Mouse (Mus musculus): ENCODE measurements around the gene Osbpl10. TPM values are rescaled to one million over a fixed set of nuclear protein-coding genes. Genes with fewer than 3 reads are reported as not detected.

The Osbpl10 gene
- total RNA-seq, 2 experiments from 2014 or later = 2.0 to 3.7 TPM

DNA sequence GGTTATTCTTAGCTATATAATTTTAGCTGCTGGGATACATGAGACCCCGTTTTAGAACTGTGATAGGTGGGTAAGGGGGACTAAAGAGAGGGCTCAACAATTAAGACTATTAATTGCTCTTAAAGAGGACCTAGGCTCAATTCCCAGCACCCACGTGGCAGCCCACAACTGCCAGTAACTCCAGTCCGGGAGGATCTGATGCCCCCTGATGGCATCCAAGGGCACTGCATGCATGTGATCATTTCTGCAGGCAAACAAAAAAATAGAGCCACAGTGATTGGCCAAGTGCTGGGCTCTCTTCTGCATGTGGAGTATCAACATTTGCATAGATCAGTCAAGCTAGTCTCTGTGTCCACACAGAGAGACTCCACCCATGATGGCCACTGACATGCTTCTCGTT is 96.8 kb downstream of the Osbpl10 start:
- Histone ChIP-seq H3K27ac (no peak overlapping the region), H3K4me3 (no peak overlapping the region)
- peak; percentile 7; the same call in 1 of the 2 replicates for TF ChIP-seq CTCF (IDR thresholded peaks at IDR 0.05)
- intact Hi-C loops (cut with DNase I) = no loop called here
- DNase-seq = no peak

- Histone ChIP-seq H3K27ac (no peak overlapping the region), H3K4me3 (no peak overlapping the region)
- intact Hi-C loops (cut with DNase I) = loop anchor here (5.0 kb wide), 2 partner anchors 174 to 614 kb away; no protein-coding TSS in a partner anchor
- peak; percentile 78 for DNase-seq
- peak; percentile 80 for TF ChIP-seq CTCF (IDR thresholded peaks at IDR 0.05)
Measured at GRCm38 (mm10) chr9:115088295-115088993, 110.1 kb downstream of the Osbpl10 start.

DNA sequence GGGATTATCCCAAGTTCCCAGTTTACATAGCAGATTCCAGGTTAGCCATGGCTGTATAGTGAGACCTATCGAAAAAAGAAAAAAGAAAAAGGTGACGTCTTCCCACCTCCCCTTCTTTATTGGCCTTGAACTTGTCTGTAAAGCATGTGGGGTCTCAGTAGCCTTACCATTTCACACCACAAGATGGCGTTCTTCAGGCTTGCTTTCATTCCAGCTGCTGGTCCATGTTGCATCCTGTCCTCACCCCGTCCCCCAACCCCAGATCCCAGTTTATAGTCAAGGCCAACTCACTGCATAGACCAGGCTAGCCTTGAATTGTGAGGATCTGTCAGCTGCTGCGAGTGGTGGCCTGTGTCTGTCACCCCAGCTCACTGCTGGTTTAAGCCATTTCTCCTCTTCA is 111.3 kb downstream of the Osbpl10 start:
- H3K27ac ChIP-seq = no peak overlapping the region
- peak; percentile 29 for TF ChIP-seq CTCF (IDR thresholded peaks at IDR 0.05)
- intact Hi-C loops (cut with DNase I) = loop anchor here (5.0 kb wide), 2 partner anchors 173 to 613 kb away; no protein-coding TSS in a partner anchor
- no peak for DNase-seq
- no peak overlapping the region for H3K4me3 ChIP-seq

GRCm38 (mm10) chr9:115096481-115096880 is 118.1 kb downstream of the Osbpl10 start:
- intact Hi-C loops (cut with DNase I) = no loop called here
- no peak overlapping the region for H3K4me3 ChIP-seq

GRCm38 (mm10) chr9:115097340-115097739 is 119.0 kb downstream of the Osbpl10 start:
- no peak for TF ChIP-seq CTCF (IDR thresholded peaks at IDR 0.05)
- Histone ChIP-seq H3K4me3 (no peak overlapping the region), H3K27ac (no peak overlapping the region)
- no peak for DNase-seq
- intact Hi-C loops (cut with DNase I) = no loop called here

More at GRCm38 (mm10) chr9:115096481-115096880, 118.1 kb downstream of the Osbpl10 start:
- no peak for TF ChIP-seq CTCF (IDR thresholded peaks at IDR 0.05)
- no peak overlapping the region for H3K27ac ChIP-seq
- DNase-seq = no peak

GRCm38 (mm10) chr9:115100181-115100915 is 122.0 kb downstream of the Osbpl10 start:
- no peak overlapping the region for H3K27ac ChIP-seq
- no peak for DNase-seq
- TF ChIP-seq CTCF (IDR thresholded peaks at IDR 0.05) = no peak
- intact Hi-C loops (cut with DNase I) = no loop called here
- no peak overlapping the region for H3K4me3 ChIP-seq

- no peak overlapping the region for H3K27ac ChIP-seq
- DNase-seq = no peak
- no peak overlapping the region for H3K4me3 ChIP-seq
- no peak for TF ChIP-seq CTCF (IDR thresholded peaks at IDR 0.05)
- intact Hi-C loops (cut with DNase I) = no loop called here
Measured at GRCm38 (mm10) chr9:115107430-115107829, 129.1 kb downstream of the Osbpl10 start.

DNA sequence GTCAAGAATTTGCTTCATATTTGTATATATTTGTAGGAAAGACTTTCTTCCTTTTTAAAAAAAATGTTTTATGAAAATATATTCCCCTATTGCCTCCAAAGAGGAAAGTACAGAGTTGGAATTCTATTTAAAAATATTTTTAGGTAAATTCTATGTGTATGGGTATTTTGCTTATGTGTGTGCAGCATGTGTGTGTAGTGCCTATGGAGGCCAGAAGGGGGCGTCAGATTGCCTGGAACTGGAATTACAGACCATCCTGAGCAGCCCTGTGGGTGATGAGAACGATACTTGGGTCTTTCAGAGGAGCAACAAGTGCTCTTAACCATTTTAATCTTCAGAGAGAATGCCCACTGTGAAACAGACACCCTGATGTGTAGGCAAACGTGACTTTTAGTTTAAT is 132.3 kb downstream of the Osbpl10 start:
- no peak for DNase-seq

DNA sequence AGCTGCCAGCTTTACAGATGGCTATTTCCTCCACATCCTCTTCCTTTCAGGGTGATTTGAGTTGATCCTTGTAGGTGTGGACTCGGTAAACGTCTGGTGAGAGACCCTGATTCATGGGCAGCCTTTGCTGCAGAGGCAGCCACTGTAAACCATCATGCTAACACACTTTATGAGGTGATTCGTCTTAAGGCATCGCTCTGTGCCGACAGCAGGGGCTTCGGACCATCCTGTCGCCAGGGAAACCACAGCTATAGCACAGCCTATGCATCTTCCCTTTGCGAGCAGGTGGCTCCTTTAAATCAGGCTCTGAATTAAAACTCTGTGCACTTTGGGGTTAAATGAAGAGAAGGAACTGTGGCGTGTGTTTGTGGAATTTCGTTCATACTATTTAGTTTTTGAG is 138.9 kb downstream of the Osbpl10 start:
- H3K27ac ChIP-seq = no peak overlapping the region
- H3K4me3 ChIP-seq = no peak overlapping the region
- intact Hi-C loops (cut with DNase I) = no loop called here
- no peak for DNase-seq
- no peak for TF ChIP-seq CTCF (IDR thresholded peaks at IDR 0.05)

More for the DNA sequence above, 132.3 kb downstream of the Osbpl10 start:
- Histone ChIP-seq H3K4me3 (no peak overlapping the region), H3K27ac (no peak overlapping the region)
- intact Hi-C loops (cut with DNase I) = no loop called here
- no peak for TF ChIP-seq CTCF (IDR thresholded peaks at IDR 0.05)

GRCm38 (mm10) chr9:115120276-115120675 is 141.9 kb downstream of the Osbpl10 start:
- no peak for DNase-seq
- TF ChIP-seq CTCF (IDR thresholded peaks at IDR 0.05) = no peak
- Histone ChIP-seq H3K27ac (no peak overlapping the region; the same call in 1 of the 2 replicates), H3K4me3 (no peak overlapping the region)
- intact Hi-C loops (cut with DNase I) = no loop called here

DNA sequence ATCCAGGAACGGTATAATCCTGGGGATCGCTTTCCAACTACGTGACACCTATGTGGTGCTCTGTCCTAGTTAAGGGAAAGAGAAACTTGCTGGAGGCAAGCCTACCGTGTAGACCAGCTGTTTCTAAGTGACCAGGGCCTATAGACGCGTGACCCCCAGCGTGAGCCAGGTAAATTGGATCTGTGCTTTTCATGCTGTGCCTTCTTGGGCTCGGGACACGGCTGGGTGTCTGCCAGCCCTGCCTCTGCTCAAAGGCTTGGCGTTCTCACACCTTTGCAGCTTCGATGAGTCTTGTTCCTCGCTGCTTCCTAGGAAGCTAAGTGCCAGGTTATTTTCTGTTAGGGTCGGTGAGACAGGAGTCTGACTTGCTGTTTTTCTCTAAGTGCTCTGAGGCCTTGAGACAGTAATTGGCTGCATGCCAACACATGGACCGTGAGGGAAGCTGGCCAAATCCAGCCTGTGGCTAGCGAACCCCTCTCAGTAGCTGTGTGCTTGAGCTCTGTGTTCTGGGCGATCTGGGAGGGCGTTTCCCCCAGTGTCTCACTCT is 142.4 kb downstream of the Osbpl10 start:
- intact Hi-C loops (cut with DNase I) = no loop called here
- H3K27ac ChIP-seq = no peak overlapping the region; the same call in 1 of the 2 replicates
- DNase-seq = peak; percentile 75
- no peak for TF ChIP-seq CTCF (IDR thresholded peaks at IDR 0.05)
- H3K4me3 ChIP-seq = peak overlapping the region; percentile 32; the same call in 1 of the 2 replicates

DNA sequence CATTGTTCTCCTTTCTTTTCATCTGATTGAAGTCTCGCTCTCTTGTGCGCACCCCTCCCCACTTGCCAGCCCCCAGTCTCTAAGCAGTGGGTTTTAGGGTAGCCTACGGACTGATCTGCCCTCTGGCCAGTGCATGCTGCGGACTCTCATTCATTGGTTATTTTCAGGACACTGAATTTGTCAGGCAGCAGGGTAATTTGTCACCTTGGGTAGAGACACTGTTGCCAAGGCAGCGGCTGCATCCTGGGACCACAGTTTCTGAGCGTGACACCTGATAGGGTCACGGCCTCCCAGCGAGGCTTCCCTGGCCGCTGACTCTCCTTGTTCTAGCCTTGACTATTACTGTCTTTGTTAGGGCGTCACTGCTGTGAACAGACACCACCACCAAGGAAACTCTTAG is 149.0 kb downstream of the Osbpl10 start:
- H3K27ac ChIP-seq = no peak overlapping the region
- peak; percentile 49 for DNase-seq
- no peak overlapping the region for H3K4me3 ChIP-seq
- TF ChIP-seq CTCF (IDR thresholded peaks at IDR 0.05) = no peak
- intact Hi-C loops (cut with DNase I) = no loop called here

DNA sequence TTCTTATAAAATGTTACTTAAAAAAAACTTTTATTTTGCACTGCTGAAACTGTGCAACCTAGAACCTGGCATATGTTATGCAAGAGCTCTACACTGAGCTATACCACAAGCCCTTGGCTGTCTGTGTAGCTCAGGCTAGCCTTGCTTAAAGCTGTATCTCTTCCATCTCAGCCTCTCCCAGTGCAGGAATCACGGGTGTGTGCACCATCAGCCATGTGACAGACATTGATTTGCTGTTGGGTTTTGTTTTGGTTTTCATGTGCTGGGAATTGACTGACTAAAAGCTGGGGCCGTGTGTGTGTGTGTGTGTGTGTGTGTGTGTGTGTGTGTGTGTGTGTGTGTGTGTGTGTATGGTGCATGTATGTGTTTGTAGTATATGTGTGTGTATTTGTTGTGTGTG is 155.6 kb downstream of the Osbpl10 start:
- intact Hi-C loops (cut with DNase I) = no loop called here
- no peak overlapping the region for H3K27ac ChIP-seq
- H3K4me3 ChIP-seq = no peak overlapping the region
- no peak for TF ChIP-seq CTCF (IDR thresholded peaks at IDR 0.05)
- no peak for DNase-seq

Data from gastrocnemius, adult 2 months (tissue).